Mouse (Mus musculus) kidney, postnatal 0 days (tissue): ENCODE measurements around the gene Sparc. TPM values are rescaled to one million over a fixed set of nuclear protein-coding genes. Genes with fewer than 3 reads are reported as not detected.

ENCODE experiments used
- ATAC-seq: fragments of 200-750 bp; cut with Nextera tagmentation; replicated peaks from 2 replicates; pipeline ENCODE4 v1.8.0; 2017; ENCODE audit warnings: low read depth, moderate number of reproducible peaks, moderate TSS enrichment, moderate library complexity; ENCODE audit not compliant: low FRiP score
- DNase-seq: peaks from one replicate; pipeline ENCODE4 v3.0.0-alpha.2; 2016; ENCODE audit warnings: low spot score
- H3K27ac ChIP-seq: fragments of 300-500 bp; sonication (generic); 2 replicates; pipeline ENCODE4 v1.5.1; 2014; ENCODE audit warnings: mild to moderate bottlenecking
- H3K27me3 ChIP-seq: fragments of 300-500 bp; sonication (generic); 2 replicates; pipeline ENCODE4 v1.6.1; 2014; ENCODE audit warnings: low read length, mixed read lengths; ENCODE audit not compliant: insufficient read depth
- H3K36me3 ChIP-seq: fragments of 300-500 bp; sonication (generic); 2 replicates; pipeline ENCODE4 v1.6.1; 2014; ENCODE audit warnings: low read length, mixed read lengths; ENCODE audit not compliant: insufficient read depth
- H3K4me1 ChIP-seq: fragments of 300-500 bp; sonication (generic); replicated peaks from 2 replicates; pipeline ENCODE4 v1.6.1; 2014; ENCODE audit warnings: antibody characterized with exemption, low read length, mixed read lengths; ENCODE audit not compliant: insufficient read depth
- H3K4me2 ChIP-seq: fragments of 300-500 bp; sonication (generic); 2 replicates; pipeline ENCODE4 v1.6.1; 2014; ENCODE audit warnings: mild to moderate bottlenecking, low read length, moderate library complexity, mixed read lengths
- H3K4me3 ChIP-seq: fragments of 300-500 bp; sonication (generic); replicated peaks from 2 replicates; pipeline ENCODE4 v1.5.1; 2014; ENCODE audit warnings: low read depth, low read length
- H3K9ac ChIP-seq: fragments of 300-500 bp; sonication (generic); 2 replicates; pipeline ENCODE4 v1.6.1; 2014; ENCODE audit warnings: low read depth, low read length
- H3K9me3 ChIP-seq: fragments of 300-500 bp; sonication (generic); replicated peaks from 2 replicates; pipeline ENCODE4 v1.6.1; 2016; ENCODE audit warnings: low read length, inconsistent platforms, mixed read lengths
- CTCF ChIP-seq: IDR thresholded peaks from 2 replicates; pipeline ENCODE4 v1.5.1; 2016; ENCODE audit warnings: antibody characterized with exemption, low read depth, mild to moderate bottlenecking, moderate library complexity
- WGBS: fragments of 180-500 bp; shearing (Covaris S2); extraction: QIAGEN DNeasy Blood & Tissue Kit; methylation state at CpG from one replicate; pipeline ENCODE4 v1.1.7; 2014; 5-methylcytosine and 5-hydroxymethylcytosine counted together
- polyA plus RNA-seq: library from polyadenylated mRNA; unstranded; fragments of >200 nt; fragmentation: Nextera tagmentation; extraction: Ambion mirVana; gene quantifications from 2 replicates; pipeline ENCODE4 v1.2.1, GENCODE M21; 2015

Sparc gene
- polyA plus RNA-seq: 1,281 and 1,429 TPM in 2 replicates

- no peak within 1 kb of the TSS for H3K9ac ChIP-seq
- H3K4me1 ChIP-seq: peaks cover 8% of the 10 kb centered on the region
- WGBS: 100% methylated on average over 1 of the region's 1 CpGs
- H3K4me2 ChIP-seq: no peak within 1 kb of the TSS
- TF ChIP-seq CTCF: no peak
- H3K27ac ChIP-seq: no peak within 1 kb of the TSS
- H3K27me3 ChIP-seq: no peaks in the 10 kb centered on the region
- H3K36me3 ChIP-seq: no peaks in the 10 kb centered on the region
- DNase-seq (no peak), ATAC-seq (no peak)
- H3K4me3 ChIP-seq: no peak within 1 kb of the TSS
- H3K9me3 ChIP-seq: no peaks in the 10 kb centered on the region
Observed at GRCm38 (mm10) chr11:55422978-55423377, at the start of gene Sparc. Sparc (minus strand) TSS chr11:55423183.

DNA sequence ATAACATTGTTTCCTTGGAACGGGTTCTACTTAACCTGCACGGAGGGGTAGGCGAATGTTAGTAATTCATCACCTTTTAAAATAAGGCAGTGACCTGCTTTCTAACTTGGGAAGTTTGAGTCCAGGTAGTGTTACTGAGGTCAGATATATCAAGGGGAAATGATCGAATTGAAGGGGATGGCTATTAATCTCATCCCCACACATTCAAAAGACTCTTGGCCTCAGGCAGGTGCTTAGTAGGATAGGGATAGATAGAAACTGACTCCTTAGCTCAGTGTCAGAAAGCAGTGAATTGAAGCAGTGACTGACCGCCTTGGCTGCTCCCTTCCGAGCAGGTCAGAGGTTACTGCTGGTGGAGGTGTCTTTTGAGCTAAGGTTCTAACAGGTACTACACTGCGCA is 48.5 kb upstream of the Sparc start:
- Histone ChIP-seq H3K27me3 (no peaks in the 10 kb centered on the region), H3K4me1 (peaks cover 11% of the 10 kb centered on the region; the same call in 1 of the 2 replicates), H3K9ac (peak overlapping the region; percentile 99; the same call in 1 of the 2 replicates), H3K4me2 (peak overlapping the region; percentile 93), H3K27ac (no peak overlapping the region), H3K4me3 (peak overlapping the region; percentile 99), H3K9me3 (no peaks in the 10 kb centered on the region), H3K36me3 (no peaks in the 10 kb centered on the region)
- no peak for ATAC-seq
- 64% methylated on average over 7 of the region's 7 CpGs for WGBS
- DNase-seq: no peak
- no peak for TF ChIP-seq CTCF

GRCm38 (mm10) chr11:55470761-55471160 is 47.8 kb upstream of the Sparc start:
- DNase-seq: peak; percentile 46
- H3K27ac ChIP-seq: peak overlapping the region; percentile 89; the same call in 1 of the 2 replicates
- WGBS: 12% methylated on average over 8 of the region's 8 CpGs

GRCm38 (mm10) chr11:55469923-55470691 is 47.1 kb upstream of the Sparc start:
- under 1% methylated on average over 46 of the region's 46 CpGs for WGBS
- H3K9me3 ChIP-seq: no peaks in the 10 kb centered on the region
- peak overlapping the region; percentile 89 for H3K27ac ChIP-seq
- H3K4me3 ChIP-seq: peak overlapping the region; percentile 99
- peak; percentile 34 for DNase-seq
- ATAC-seq: peak; percentile 18
- no peaks in the 10 kb centered on the region for H3K27me3 ChIP-seq
- peaks cover 11% of the 10 kb centered on the region; the same call in 1 of the 2 replicates for H3K4me1 ChIP-seq
- H3K36me3 ChIP-seq: no peaks in the 10 kb centered on the region
- H3K4me2 ChIP-seq: peak overlapping the region; percentile 93
- no peak for TF ChIP-seq CTCF
- peak overlapping the region; percentile 99 for H3K9ac ChIP-seq

More at GRCm38 (mm10) chr11:55470761-55471160, 47.8 kb upstream of the Sparc start:
- Histone ChIP-seq H3K9me3 (no peaks in the 10 kb centered on the region), H3K4me3 (peak overlapping the region; percentile 99), H3K9ac (peak overlapping the region; percentile 99), H3K4me1 (peaks cover 11% of the 10 kb centered on the region; the same call in 1 of the 2 replicates), H3K27me3 (no peaks in the 10 kb centered on the region), H3K4me2 (peak overlapping the region; percentile 93), H3K36me3 (no peaks in the 10 kb centered on the region)
- no peak for TF ChIP-seq CTCF
- no peak for ATAC-seq

- Histone ChIP-seq H3K4me2 (peak within 1 kb of the TSS; percentile 93), H3K4me3 (peak within 1 kb of the TSS; percentile 99), H3K27me3 (no peaks in the 10 kb centered on the region), H3K27ac (peak within 1 kb of the TSS; percentile 93), H3K9me3 (no peaks in the 10 kb centered on the region), H3K9ac (peak within 1 kb of the TSS; percentile 99), H3K4me1 (peaks cover 11% of the 10 kb centered on the region; the same call in 1 of the 2 replicates), H3K36me3 (no peaks in the 10 kb centered on the region)
- peak; percentile 66 for TF ChIP-seq CTCF
- WGBS: under 1% methylated on average over 52 of the region's 57 CpGs
- ATAC-seq: peak; percentile 96
- peak; percentile 100 for DNase-seq
Observed at GRCm38 (mm10) chr11:55469048-55469843, 46.3 kb upstream of the Sparc start, which contains the start of gene G3bp1. G3bp1 (plus strand) TSS chr11:55469685.

DNA sequence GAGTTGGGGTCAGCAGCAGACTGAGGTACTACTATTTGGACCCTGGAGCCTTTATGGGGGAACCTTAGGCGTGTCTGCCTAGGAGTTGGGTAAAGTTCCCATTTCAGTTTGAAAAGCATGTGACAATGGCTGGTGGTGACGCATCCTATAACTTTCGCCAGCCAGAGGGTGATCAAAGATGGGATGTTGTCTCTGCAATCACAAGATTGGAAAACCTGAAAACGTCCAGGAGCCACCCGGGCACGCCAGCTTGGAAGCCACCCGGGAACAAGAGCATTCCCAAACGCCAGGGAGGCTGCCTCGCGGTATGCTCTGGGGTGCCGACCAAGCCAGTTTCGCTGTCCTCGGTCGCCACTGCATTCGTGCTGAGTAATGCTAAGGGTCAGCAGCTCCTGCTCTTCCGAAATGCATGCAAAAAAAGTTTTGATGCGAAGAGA is 45.6 kb upstream of the Sparc start:
- H3K4me3 ChIP-seq: peak overlapping the region; percentile 38
- ATAC-seq (no peak), DNase-seq (no peak)
- H3K9me3 ChIP-seq: no peaks in the 10 kb centered on the region
- H3K36me3 ChIP-seq: no peaks in the 10 kb centered on the region
- H3K27ac ChIP-seq: peak overlapping the region; percentile 93
- H3K27me3 ChIP-seq: no peaks in the 10 kb centered on the region
- TF ChIP-seq CTCF: no peak
- 4% methylated on average over 17 of the region's 17 CpGs for WGBS
- peak overlapping the region; percentile 62 for H3K4me2 ChIP-seq
- H3K4me1 ChIP-seq: peaks cover 11% of the 10 kb centered on the region; the same call in 1 of the 2 replicates
- H3K9ac ChIP-seq: peak overlapping the region; percentile 52
